Mouse (Mus musculus) midbrain, embryonic 15.5 days (tissue): ENCODE data around the gene Gm10139. TPM values are rescaled to one million over a fixed set of nuclear protein-coding genes. Genes with fewer than 3 reads are reported as not detected.
"Not testable (repeated sequence)": the region's sequence is repeated elsewhere in the genome, so short reads cannot be mapped to it uniquely, and the experiment has no call there.

ENCODE experiments used
- ATAC-seq: fragments of 200-750 bp; cut with Nextera tagmentation; replicated peaks from 2 replicates; pipeline ENCODE4 v1.8.0; 2017; ENCODE audit warnings: moderate TSS enrichment
- H3K27ac ChIP-seq: fragments of 300-500 bp; sonication (generic); 2 replicates; pipeline ENCODE4 v1.5.1; 2015; ENCODE audit warnings: mild to moderate bottlenecking, inconsistent platforms
- H3K27me3 ChIP-seq: fragments of 300-500 bp; sonication (generic); replicated peaks from 2 replicates; pipeline ENCODE4 v1.6.1; 2015; ENCODE audit warnings: inconsistent platforms
- H3K36me3 ChIP-seq: fragments of 300-500 bp; sonication (generic); replicated peaks from 2 replicates; pipeline ENCODE4 v1.6.1; 2015; ENCODE audit warnings: inconsistent platforms
- H3K4me1 ChIP-seq: fragments of 300-500 bp; sonication (generic); 2 replicates; pipeline ENCODE4 v1.6.1; 2015; ENCODE audit warnings: inconsistent platforms
- H3K4me2 ChIP-seq: fragments of 300-500 bp; sonication (generic); 2 replicates; pipeline ENCODE4 v1.6.1; 2015; ENCODE audit warnings: inconsistent platforms, mild to moderate bottlenecking, moderate library complexity
- H3K4me3 ChIP-seq: fragments of 300-500 bp; sonication (generic); 2 replicates; pipeline ENCODE4 v1.5.1; 2015; ENCODE audit warnings: mild to moderate bottlenecking, inconsistent platforms
- H3K9ac ChIP-seq: fragments of 300-500 bp; sonication (generic); 2 replicates; pipeline ENCODE4 v1.6.1; 2015; ENCODE audit warnings: mild to moderate bottlenecking, inconsistent platforms
- H3K9me3 ChIP-seq: fragments of 300-500 bp; sonication (generic); 2 replicates; pipeline ENCODE4 v1.6.1; 2016; ENCODE audit warnings: inconsistent platforms
- WGBS: fragments of 180-500 bp; shearing (Covaris S2); methylation state at CpG from one replicate; pipeline ENCODE4 v1.1.7; 2015; ENCODE audit warnings: mixed read lengths; 5-methylcytosine and 5-hydroxymethylcytosine counted together
- polyA plus RNA-seq: library from polyadenylated mRNA; unstranded; fragments of >200 nt; fragmentation: Nextera tagmentation; extraction: Ambion mirVana; gene quantifications from 2 replicates; pipeline ENCODE4 v1.2.1, GENCODE M21; 2015

Gene Gm10139
- polyA plus RNA-seq: not detected in 2 replicates

GRCm38 (mm10) chr13:65512378-65512777 is at the start of gene Gm10139:
Gene Gm10139, plus strand, starts transcription at chr13:65512678.
- WGBS: 82% methylated on average over 1 of the region's 3 CpGs
- H3K4me1 ChIP-seq, H3K36me3 ChIP-seq, H3K9ac ChIP-seq, H3K27me3 ChIP-seq, H3K27ac ChIP-seq, ATAC-seq, H3K4me3 ChIP-seq, H3K4me2 ChIP-seq, H3K9me3 ChIP-seq: not testable (repeated sequence)

GRCm38 (mm10) chr13:65557636-65558035 is 45.2 kb downstream of the Gm10139 start:
- ATAC-seq, H3K4me2 ChIP-seq, H3K9ac ChIP-seq, H3K27me3 ChIP-seq, H3K4me3 ChIP-seq, H3K36me3 ChIP-seq, H3K9me3 ChIP-seq, H3K27ac ChIP-seq, H3K4me1 ChIP-seq: not testable (repeated sequence)
- 76% methylated on average over 4 of the region's 4 CpGs for WGBS

Other genes starting within 250 kb of the Gm10139 start
- 15.4 and 18.2 TPM in 2 replicates for gene Zfp369, start 233.9 kb upstream of the Gm10139 start, polyA plus RNA-seq